Mouse (Mus musculus) T-helper 1 cell (primary cell): ENCODE measurements around the gene Mmab.

ENCODE experiments used
- in situ Hi-C: fragments of 300-600 bp; cut with MboI, MseI; formaldehyde crosslinking; loops from one replicate; pipeline ENCODE4 v1.15.1; 2025; ENCODE audit warnings: high pct_unique_total_duplicates

Gene Mmab

DNA sequence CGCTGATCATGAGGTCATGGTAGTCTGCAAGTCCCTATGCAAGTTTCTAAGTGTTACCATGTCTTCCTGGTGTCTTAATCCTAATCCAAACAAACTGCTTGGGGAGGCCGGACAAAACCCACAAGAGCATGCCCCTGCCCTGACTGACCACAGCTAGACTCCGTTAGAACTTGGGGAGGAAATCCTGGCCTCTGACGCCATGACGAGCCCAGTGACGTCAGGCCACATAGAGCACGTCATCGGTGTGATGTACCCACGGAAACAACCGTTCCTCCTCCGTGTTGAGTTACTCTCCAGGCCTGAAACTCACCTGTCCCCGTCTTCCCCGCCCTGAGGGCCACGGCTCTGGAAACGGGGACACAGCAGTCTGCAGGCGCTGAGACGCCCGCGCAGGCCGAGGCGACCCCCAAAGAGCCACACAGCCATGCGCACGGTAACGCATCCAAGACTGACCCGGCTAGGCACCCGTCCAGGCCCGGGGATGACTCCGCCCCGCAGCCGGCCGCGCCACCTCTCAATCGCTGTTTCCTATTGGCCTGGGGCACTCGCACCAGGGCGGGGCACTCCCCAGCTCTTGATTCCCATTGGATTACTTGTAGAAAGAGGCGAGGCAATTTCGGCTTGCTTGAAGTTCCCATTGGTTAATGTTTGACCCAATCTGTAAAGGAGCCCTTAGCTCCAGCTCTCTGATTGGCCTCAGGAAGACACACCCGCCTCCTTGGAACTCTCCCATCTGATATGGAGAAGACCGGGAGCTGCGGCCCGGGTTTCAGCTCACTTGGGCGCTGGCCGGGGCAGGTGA, at the start of gene Mmab, which contains the start of gene Mvk:
Mmab (minus strand) TSS at position 495 of the 802 bp plus-strand sequence.
Mvk (plus strand) TSS at position 704 of the 802 bp plus-strand sequence.
- in situ Hi-C loops: no loop called here

DNA sequence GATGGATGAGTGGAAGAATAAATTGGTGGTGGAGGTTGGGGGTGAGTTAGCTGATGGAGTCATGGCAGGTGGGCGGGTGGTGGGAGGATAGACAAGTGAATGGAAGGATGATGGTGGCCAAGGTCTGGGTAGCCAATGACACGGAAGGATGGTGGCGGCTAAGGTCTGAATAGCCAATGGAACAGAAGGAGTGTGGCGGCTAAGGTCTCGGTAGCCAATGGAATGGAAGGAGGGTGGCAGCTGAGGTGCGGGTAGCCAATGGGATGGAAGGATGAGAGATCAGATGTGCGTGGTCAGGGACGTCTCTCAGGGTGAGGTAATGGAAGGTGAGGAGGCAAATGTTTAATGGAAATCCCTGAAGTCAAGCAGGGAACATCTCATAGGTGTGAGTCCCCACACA, 46.4 kb upstream of the Mmab start:
- in situ Hi-C loops: no loop called here

DNA sequence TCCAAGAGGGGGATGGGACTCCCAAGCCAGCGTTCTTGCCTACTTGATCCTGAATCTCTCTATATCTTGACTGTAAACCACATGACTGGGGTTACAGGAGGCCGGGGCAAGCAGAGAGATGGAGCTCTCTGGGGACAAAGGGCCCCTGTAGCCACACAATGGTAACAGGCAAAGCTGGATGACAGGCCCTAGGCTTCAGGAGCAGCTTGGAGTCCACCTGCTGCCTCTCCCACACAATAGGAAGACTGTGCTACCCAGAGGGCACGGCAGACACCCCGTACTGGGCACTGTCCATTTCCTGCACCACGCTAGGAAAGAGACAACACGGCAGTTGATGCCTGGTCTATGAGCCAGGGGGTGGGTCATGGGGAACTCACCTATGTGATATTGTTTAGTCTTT, 45.7 kb upstream of the Mmab start:
- in situ Hi-C loops: no loop called here

DNA sequence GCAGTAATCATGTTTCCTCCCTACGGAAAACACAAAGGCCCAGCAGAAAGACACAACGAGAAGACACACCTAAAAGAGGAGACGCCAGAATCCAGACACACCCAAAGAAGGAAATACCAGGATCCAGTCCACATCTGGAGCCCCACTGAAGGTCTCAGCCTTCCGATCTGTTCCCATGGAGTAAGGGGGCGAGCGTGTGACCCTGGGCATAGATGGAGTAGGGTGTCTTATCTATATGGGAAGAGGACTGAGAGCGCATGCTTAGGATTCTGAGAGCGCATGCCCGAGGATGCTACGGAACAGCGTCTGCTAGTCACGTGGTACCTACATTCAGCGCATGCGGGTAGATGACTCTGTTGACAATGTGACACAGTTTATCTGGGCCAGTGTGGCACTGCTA, 41.8 kb upstream of the Mmab start:
- in situ Hi-C loops: no loop called here

DNA sequence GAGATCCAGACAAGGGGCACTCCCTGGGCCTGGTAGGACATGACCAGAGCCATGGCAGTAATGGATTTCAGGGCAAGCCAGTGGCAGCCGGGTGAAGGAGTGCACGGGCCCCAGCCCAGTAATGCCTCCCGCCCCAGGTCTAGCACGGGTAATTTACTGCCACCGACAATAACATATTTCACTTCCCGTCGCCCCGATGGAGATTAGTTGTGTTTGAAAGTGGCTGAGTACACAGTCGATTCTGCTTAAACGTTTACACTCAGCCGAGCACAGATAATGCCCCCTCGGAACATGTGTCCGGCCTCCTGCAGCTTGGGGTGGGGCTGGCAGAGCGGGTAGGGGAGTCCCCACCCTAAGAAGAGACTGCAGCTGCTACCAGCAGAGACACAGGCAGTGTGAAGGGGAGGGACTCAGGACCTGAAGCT, 38.7 kb upstream of the Mmab start:
- in situ Hi-C loops: no loop called here

DNA sequence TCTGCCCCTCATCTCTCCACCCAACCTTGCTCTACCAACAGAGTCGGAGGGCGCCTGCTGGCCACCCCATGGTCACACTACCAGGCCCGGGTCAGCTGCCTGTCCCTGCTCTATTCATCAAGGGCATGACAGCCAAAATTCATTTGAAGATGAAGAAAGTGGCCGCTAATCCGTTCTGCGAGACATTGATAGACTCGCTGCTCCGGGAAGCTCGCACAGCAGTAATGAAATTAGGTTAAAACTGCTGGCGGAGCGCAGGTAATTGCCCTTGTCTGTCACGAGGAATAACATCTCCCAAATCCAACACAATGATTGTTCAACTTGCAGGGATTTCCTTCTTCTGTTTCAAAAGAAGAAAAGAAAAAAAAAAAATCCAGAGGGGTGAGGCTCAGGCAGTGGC, 34.4 kb upstream of the Mmab start:
- in situ Hi-C loops: no loop called here

DNA sequence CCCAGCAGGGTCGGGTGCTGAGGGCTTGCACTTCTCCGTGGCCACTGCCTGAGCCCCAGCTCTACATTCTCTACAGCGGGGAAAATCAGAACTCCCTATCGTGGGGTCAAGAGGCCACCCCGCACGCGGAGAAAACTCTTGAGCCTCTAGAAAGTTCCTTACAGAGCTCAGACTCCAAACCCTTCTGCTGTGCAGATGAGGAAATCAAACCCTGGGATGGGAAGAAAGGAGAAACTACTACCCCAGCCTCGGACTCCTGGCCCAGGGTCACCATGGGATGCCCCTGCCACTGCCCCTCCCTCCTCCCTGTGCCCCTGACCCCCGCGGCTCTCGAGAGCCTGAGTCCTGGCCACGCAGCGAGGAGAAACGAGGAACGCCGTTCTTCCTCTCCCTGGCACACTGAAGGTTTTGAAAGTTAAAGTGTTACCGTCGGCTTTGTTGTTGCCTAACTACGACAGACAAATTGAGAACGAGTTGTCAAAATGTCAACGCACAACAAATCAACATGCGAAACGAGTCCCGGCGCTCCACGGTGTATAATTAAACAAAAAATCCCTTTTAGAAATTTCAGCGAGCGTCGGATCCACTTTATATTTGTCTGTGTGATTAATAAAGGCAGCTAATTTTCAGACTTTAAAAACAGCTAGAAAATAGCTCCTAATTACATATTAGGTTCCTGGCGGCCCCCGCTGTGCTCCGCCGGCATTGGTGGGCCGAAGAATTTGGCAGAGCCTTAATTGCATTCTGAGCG, 31.1 kb upstream of the Mmab start:
- in situ Hi-C loops: no loop called here

DNA sequence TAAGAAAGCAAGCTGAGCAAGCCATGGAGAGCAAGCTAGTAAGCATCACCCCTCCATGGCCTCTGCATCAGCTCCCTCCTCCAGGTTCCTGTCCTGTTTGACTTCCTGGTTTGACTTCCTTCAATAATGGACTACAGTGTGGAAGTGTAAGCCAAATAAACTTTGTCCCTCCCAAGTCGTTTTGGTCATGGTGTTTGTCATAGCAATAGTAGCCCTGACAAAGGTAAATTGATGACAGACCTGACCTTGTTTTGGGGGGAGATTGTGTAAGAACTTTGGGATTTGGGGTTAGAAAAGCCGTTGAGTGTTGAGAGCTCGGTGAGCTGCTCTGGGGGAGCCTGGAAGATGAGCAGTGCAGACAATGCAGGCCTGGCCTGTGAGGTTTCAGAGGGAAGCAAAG, 26.5 kb upstream of the Mmab start:
- in situ Hi-C loops: no loop called here

DNA sequence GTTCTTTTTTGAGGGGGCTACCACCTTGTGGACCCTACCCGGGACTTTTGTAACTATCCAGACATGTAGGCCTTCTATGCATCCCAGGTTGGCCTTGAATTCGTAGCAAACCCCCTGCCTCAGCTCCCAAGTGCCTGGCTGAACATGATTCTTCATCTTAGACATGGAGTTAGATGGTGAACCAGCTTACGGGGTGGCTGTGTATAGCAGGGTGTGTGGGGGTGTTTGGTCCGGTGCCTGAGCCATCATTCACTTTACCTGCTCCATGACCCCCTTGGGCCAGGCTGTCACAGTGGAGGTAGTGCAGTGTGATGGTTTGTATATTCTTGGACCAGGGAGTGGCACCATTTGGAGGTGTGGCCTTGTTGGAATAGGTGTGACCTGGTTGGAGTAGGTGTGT, 24.1 kb upstream of the Mmab start:
- in situ Hi-C loops: no loop called here

DNA sequence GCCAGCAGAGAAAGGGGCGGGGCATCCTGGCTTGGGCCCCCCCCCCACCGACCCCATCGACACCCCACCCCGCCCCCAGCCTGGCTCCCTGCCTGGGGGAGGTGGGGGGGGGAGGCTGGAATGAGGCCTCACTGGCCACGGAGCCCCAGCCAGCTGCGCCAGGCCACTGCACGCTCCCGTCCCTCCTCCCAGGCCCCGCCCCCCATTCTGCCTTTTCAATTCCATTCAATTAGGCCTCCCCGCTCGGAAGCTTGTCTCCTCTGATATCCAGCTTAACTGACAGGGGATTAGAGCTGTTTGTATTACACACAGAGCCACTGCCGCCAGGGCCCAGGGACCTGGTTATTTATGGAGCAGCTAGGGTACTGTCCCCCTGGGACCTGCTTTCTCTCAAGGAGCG, 23.6 kb upstream of the Mmab start:
- in situ Hi-C loops: no loop called here

DNA sequence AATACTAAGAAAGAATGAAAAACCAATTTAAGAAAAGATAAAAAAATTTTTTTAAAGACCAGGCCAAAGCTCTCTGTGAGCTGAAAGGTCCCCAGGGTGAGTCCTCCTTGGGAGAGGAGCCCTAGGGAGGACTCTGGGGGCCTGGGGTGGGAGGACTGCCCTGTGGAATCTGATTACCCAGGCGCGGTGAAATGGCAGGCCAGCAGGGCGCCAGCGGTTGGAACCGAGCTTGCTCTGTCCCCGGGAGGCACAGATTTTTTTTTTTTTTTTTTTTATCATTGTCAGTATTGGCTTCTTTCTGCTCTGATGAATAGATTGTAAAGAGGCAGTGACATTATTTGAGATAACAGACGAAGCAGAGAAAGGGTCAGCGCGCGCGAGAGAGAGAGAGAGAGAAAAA, 23.2 kb upstream of the Mmab start:
- in situ Hi-C loops: no loop called here

DNA sequence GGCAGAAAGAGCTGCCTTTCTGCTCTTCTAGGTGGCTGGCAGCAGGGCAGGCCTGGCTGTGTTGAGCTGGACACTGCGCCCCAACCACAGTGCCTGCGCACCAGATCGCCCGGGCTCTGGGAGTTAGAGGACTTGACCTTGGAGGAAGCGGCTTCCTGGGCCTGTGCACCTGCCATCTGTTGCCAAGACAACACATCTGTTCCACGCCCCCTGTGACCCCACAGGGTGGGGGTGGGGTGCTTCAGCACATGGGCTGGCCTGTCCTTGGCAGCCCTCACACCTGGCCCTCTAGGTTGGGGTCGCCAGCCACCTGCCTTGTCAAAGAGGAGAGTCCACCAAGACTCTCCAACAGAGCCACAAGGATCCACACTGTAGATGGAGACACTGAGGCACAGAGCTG, 21.8 kb upstream of the Mmab start:
- in situ Hi-C loops: no loop called here

DNA sequence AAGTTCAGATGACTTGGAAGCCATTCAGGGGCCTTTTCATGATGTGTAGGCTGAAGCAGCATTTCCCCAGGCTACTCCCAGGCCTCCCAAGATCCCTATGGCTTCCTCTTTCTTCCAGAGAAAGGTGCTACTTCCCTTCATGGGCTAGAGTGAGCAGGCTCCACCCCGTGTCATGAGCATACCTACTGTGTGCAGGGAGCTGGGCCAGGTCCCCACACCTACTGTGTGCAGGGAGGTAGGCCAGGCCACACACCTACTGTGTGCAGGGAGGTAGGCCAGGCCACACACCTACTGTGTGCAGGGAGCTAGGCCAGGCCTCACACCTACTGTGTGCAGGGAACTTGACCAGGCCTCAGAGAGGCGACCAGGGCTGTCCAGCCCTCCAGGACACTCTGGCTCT, 20.7 kb upstream of the Mmab start:
- in situ Hi-C loops: no loop called here

DNA sequence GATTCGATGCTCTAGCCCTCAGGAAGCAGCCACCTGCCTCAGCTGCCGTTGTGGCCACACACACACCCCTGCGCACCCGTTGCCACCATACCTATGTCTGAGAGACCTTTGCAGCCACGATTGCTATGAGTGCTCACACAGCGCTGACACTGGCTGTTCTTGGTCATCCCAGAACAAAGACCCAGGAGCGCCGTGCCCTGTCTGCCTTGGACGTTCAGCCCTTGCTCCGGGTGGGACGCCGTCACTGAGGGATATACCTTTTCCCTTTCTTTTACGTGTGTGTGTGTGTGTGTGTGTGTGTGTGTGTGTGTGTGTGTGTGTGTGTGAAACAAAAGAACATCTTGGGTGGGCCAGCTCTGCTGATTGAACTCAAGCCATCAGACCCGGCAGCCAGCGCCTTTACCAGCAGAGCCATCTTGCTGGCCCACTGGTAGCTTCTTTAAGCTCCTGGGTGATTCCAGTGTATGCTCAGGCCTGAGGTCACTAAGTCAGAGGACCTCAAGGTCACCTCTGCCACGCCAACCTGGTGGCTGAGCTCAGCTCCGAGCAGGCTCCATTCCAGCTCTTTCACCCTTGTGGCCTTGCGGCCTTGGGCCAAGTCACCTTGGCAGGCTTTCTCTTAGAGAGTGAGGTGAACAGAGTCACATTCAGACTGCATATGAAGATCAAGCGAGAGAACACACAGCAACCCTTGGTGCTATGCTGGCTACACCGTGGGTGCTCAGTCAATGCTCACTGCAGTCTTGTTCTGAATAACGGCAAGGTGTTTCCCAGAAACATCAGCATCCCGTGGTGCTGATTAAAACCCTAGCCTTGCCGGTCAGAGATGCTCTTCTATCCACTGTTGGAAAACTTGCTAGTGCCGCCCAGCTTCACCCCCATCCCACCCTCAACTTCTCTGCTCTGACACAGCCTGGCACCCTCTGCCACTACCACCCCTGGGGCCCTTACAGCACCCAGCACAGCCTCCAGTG, 18.5 kb upstream of the Mmab start:
- in situ Hi-C loops: no loop called here

DNA sequence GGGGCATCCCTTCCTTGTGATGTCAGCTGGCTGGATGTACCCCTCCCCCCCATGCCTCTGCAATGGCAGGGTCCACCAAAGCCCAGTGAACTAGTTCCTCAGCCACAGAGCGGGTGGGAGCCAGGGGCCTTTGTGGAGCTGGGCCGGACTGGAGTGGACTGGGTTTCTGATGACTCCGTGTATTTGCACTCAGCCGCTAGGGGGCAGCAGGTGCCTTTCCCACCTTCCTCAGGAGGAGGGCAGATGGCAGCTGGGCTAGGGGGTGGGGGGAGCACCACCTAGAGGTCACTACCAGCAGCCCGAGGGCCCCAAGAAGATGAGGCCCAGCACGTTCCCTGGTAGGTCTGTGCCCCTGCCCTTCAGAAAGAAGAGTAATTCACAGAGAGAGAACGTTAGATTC, 17.4 kb upstream of the Mmab start:
- in situ Hi-C loops: no loop called here

DNA sequence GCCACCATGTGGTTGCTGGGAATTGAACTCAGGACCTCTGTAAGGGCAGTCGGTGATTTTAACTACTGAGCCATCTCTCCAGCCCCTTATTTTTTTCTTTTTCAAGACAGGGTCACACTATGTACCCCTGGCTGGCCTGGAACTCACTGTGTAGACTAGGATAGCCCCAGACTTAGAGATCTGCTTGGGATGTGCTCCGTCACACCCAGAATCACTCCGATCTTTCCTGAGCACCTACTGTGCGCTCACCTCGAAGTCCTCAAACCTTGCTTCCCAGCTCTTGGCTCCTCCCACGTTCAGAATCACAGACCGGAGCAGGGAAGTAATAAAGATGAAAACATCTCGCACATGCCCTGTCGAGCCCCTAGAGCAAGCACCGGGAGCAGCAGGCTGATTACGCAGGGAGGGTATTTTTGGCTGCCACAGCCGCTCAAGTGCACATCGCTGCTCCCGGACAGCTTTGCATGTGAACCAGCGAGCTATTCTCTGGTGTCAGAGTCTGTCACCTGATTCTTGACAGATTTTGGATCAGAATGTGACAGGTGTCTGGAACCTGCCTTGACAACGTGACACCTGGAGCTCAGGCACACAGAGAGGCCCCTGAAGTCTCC, 13.2 kb upstream of the Mmab start:
- in situ Hi-C loops: no loop called here

DNA sequence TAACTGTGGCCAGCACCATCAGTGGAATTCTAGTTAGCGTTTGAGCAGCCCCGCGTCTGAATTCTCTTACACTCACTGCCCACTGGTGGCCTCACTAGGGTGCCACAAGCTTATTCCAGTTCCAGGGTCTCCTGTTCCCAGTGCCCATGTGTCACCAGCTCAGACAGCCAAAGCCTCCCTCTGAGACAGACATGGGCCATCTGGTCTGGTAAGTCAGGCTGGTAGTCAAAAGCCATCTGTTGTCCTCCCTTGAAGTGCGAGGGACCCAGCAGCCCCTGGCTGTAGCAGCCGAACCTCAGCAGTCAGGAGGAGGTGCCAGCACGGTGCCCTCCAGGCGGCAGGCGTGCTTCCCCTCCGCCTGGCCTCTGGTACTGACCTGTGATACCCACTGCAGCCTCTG, 12.4 kb upstream of the Mmab start:
- in situ Hi-C loops: no loop called here

DNA sequence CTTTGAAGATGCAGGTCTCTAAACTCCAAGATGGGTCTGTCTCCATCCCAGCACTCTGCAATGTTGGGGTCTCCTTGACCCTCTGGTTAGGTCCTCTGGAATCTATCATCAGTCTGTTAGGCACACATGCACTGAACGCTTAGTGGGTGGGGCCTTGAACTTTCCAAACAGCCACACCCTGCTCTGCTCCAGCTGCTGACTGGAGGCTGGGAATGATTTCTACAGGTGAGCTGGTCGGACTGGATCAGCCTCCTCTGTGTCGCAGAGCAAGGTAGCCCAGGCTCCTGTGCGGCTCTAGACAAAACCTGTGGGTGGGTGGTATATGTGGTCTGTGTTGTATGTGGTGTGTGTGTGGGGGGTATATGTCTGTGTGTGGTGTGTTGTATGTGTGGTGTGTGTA, 5.2 kb upstream of the Mmab start:
- in situ Hi-C loops: no loop called here

DNA sequence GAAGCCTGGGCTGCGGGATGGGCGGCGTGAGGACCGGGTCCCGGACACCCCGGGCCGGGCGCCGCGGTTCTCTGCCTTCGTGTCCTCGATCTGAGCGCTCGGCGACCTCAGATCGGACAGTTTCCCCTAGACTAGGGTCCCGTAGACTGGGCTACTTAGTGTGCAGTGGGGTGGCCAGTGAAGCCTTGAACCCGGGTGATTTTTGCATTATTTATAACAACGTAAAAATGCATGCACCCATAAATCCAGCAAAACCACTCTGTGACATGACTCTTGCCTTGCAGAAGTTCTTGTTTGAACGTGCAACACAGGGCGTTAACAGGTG, 470 bp upstream of the Mmab start:
- in situ Hi-C loops: no loop called here

DNA sequence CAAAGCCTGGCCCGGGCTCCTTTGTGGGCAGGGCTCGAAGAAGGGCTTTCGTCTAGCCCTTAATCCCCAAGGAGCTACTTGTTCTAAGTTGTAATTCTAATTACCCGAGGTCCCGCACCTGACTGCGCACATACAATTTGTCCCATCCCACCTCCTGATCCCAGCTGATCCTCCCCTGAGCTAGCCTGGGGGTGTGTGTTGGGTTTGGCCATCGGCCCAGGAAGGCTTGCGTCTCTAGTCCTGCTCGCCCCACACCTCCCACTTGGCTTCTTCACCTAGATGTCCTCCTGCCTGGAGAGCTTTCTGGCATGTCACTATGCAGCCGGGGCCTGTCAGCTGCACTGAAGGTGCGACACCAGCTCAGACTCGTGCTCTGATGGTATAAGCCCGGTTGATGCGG, 8.3 kb downstream of the Mmab start:
- in situ Hi-C loops: no loop called here

DNA sequence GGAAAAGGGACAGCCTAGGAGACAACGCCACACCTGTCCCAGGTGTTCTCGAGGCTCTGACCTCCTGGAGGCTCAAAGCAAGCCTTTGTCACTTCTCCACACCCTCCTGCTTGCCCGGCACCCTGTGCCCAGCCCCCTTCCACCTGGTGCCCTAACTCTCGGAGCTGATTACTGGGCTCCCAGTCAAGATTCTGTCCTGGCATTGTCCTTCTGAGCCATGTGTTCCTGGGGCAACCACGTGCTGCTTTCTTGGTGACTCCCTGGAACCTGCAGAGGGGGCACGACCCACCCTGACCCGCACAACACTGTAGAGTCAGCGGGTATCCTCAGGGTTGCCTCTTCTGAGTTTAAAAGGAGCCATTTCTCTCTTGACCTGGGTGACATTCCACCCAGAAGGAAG, 9.5 kb downstream of the Mmab start:
- in situ Hi-C loops: no loop called here

DNA sequence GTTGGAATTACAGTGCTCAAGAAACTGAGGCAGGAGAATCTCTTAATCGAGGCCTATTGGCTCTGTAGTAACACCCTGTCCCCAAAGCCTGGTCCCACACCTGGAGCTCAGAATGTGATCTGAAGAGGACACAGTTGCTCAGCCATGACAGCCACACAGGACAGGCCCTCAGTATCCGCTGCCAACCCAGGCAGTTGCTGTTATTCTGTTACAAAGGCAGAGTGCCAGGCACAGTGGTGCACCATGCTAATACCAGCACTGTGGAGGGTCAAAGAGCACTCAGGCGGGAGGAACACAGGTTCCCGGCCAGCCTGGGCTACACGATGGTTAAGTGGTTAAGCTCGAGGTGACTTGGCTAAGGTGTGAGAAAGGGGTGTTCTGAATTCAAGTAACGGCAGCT, 14.1 kb downstream of the Mmab start:
- in situ Hi-C loops: no loop called here
